Mouse (Mus musculus) spleen, adult 18-20 months (tissue): Measurements from ENCODE around the gene Gm32742.

Experiments used
- DNase-seq, 2 experiments: peaks; one replicate each; pipeline ENCODE4 v3.0.0; 2022; ENCODE audit warnings: mixed read lengths in 2 of 2

The Gm32742 gene

GRCm38 (mm10) chr9:51165312-51166180, at the start of gene Gm32742:
Gm32742 (minus strand) TSS chr9:51165517.
- no peak for DNase-seq

- no peak for DNase-seq
Observed at GRCm38 (mm10) chr9:51213729-51214237, 48.5 kb upstream of the Gm32742 start.

GRCm38 (mm10) chr9:51213023-51213728, 47.9 kb upstream of the Gm32742 start, which contains the start of gene Pou2af1:
Pou2af1 (plus strand) TSS chr9:51213708.
- DNase-seq: peak; percentile 72 to 80

DNA sequence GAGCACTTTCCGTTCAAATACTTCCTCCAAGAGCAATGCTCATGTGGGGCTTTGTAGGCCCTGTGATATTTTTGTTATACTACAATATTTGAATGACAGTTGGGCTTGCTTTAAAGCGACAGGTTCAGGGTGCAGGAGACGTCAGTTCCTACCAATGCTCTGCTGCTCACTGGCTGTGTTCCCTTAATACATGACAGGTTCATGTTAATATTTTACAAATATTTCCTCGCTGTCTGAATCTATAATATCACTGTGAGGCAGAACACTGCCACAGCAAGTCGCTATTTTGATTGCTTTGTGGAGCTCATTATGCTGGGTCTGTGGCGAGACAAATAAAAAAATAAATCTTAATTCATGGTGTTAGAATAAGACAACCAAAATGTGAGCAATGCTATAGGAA, 45.9 kb upstream of the Gm32742 start:
- no peak for DNase-seq

DNA sequence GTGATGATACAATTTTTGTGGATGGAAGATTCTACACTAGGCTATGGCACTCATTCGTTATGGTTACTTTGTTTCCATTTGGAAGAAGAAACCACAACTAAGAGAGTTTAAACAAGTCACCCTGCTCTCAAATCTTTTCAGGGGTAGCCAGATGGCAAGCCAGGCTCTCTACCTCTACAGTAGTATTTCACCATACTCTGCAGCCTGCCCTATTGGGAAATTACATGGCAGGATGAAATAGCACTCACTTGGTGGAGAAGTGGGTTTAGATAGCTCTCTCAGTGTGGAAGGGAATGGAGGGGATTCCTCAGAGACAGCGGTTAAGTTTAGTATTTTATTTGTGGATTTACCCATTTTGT, 43.6 kb upstream of the Gm32742 start:
- no peak for DNase-seq

GRCm38 (mm10) chr9:51194790-51195189, 29.5 kb upstream of the Gm32742 start:
- DNase-seq: no peak

DNA sequence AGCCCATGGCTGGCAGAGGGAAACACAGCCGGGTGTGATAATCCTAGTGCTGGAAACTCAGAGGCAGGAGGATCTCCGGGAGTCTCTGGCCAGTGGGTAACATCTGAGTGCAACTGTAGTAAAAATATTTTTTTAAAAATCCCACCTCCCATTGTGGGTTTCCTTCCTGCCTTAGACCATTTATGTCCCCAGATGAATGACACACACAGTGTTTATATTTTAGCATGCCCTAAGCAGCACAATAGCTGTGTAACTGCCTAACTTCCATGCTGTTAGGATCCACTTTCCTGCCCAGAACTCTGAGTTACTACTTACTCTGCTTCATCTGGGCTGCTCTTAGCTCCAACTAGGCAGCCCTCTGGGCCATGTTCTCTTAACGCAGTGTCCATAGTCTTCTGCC, 25.3 kb upstream of the Gm32742 start:
- DNase-seq: no peak

DNA sequence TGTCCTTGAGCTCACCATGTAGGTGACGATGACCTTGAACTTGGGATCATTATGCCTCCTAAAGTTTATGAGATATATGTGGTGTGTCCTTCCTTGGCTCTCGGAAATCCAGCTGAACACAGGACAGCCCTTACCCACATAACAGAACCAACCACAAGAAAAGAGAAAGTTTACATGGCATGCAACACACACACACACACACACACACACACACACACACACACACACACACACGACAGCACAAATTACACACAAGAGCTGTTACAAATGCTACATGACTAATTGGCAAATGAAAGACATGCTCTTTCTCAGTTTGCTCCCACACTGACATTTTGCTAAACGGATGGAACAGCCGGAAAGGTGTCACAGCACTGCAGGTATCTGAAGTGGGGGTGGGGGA, 20.6 kb upstream of the Gm32742 start:
- no peak for DNase-seq

GRCm38 (mm10) chr9:51185386-51185785, 20.1 kb upstream of the Gm32742 start:
- DNase-seq: no peak

- DNase-seq: peak; percentile 51 to 66
Observed at GRCm38 (mm10) chr9:51182716-51183710, 17.7 kb upstream of the Gm32742 start.

GRCm38 (mm10) chr9:51180621-51181020, 15.3 kb upstream of the Gm32742 start:
- no peak for DNase-seq

DNA sequence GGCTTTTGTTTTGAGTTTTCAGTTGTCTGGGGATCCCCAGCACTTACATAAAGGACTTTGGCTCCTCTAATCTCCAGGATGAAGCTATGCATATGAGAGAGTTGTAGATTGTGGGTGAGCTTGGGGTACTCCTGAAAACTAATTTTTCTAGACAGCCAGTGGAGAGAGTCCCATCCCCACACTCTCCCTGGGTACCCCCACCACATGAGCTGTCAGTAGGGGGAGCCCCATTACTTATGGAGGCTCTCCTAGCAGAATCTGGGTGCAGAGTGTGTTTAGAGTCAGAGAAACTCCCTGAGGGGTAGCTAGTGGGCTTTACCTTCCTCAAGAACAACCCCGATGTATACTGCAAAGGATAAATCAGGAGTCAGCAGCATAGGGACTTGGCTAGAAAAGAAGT, 13.0 kb upstream of the Gm32742 start:
- DNase-seq: peak; percentile 30 to 64

GRCm38 (mm10) chr9:51175722-51176121, 10.4 kb upstream of the Gm32742 start:
- no peak for DNase-seq

GRCm38 (mm10) chr9:51174890-51175464, 9.7 kb upstream of the Gm32742 start:
- no peak for DNase-seq

DNA sequence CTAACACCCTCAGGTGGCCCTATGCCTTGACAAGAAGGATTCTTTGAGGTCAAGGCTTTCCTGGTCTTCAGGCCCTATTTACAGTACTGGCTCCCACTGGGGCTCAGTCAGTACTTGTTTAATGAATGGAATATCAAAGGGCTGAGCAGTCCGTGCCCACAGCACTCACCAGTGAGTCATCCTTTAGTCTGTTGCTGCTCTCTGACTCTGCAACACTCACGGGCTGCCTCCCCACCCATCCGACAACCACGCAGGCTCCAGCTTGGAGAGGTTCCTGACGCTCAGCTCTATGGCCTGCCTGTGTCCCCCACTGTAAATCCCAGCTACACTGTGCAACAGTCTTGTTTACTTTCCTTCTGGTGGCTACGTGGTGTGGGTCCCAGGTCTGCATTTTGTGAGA, 5.0 kb upstream of the Gm32742 start:
- DNase-seq: no peak

- no peak for DNase-seq
Observed at GRCm38 (mm10) chr9:51169133-51169532, 3.8 kb upstream of the Gm32742 start.

GRCm38 (mm10) chr9:51168698-51169097, 3.4 kb upstream of the Gm32742 start:
- DNase-seq: no peak

- peak; percentile 17 to 32 for DNase-seq
Observed at GRCm38 (mm10) chr9:51167954-51168353, 2.6 kb upstream of the Gm32742 start.

GRCm38 (mm10) chr9:51163989-51164388, 1.3 kb downstream of the Gm32742 start:
- no peak for DNase-seq

GRCm38 (mm10) chr9:51161771-51162388, 3.4 kb downstream of the Gm32742 start:
- DNase-seq: peak; percentile 60 to 71

DNA sequence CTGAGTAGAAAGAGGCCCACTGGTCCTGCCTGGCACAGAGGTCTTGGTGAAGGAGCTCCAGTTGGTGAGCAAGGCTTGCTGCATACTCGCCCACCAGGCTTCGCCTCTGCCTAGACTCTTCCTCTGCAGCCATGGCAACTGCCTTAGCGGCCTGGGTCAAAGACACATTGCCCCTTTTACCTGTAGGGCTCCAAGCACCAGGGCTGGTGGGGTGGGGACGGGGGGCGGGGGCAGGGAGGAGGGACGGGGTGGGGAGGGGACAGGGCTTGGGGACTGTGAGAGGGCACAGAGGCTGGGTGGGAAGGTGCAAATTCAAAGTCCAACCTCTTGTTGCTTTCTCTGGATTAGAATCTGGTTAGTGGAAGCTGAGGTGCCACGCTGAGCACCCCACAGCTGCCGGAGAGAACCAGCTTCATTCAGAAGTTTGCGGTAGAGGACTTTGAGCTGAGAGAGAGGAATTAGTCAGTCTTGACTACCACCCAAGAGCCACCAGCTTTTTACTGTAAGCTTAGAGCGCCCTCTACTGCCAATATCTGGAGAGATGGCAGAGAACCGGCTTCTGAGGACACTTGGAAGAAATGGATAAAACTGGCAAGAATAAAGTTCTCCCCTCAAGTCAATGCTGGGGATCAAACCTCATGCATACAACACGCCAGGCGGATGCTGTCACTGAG, 13.1 kb downstream of the Gm32742 start:
- peak in 1 of 2 experiments; percentile 38 for DNase-seq
